In the genomic region with DNA sequence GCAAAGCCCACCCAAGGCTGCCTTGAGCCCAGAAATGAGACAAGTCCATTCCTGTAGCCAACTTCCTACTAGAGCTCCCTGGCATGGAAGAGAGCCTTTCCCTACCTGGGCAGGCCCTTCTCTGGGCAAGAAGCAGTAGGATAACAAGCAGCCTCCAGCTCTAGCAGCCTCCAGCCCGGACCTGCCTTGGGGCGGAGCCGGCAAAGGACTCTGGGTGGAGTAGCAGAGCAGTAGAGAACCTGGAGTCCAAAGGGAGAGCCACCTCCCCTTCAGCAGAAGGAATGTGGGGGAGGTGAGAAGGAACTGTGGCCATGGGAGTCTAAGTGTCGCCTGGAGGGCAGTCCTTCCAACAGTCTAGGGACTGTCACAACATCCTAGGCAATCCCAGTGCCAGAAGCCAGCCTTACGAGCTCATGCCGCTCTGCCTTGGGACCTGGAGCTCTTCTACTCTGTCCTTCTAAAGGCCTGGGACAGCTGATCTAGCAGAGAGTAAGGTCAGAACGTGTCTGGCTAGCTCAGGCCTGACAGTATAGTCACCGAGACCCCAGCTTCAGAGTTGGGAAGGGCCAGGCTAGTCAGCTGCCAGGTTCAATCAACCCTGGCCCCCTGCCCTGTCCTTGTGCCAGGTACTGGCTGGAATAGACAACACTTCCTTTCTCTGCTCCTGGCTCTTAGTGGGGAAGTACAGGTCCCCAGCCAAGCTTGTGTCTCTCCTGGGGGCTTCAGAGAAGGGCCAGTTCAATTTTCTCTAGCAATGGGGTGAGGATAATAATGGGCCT, we compare ENCODE assay signal across 8 mouse cellular contexts. TPM values are rescaled to one million over a fixed set of nuclear protein-coding genes. Genes with fewer than 3 reads are reported as not detected.
DNase-seq lines count a peak whose midpoint lies in the region; ATAC-seq lines count a peak whose summit lies in the region.

No protein-coding gene starts in this region.

- no peak overlapping the region for H3K9ac ChIP-seq in neural tube, embryonic 12.5 days
- peak overlapping the region; percentile 19; the same call in 1 of the 2 replicates for H3K9ac ChIP-seq in heart, embryonic 14.5 days (ENCODE audit: low read length)
- 0 out of 2 replicates have a peak overlapping the region, but pooled peaks have one; percentile 2 for H3K9ac ChIP-seq in midbrain, embryonic 12.5 days (replicated peaks)

- no peak overlapping the region for H3K4me3 ChIP-seq in neural tube, embryonic 12.5 days
- H3K4me3 ChIP-seq in heart, embryonic 14.5 days (ENCODE audit: control insufficient read depth in 1 of 2, insufficient read depth in 1 of 2, low read depth in 1 of 2, low read length in 2 of 2), result no peak overlapping the region
- no peak overlapping the region for H3K4me3 ChIP-seq in midbrain, embryonic 12.5 days

- peaks cover 90% of the 10 kb centered on the region for H3K4me1 ChIP-seq in neural tube, embryonic 12.5 days
- H3K4me1 ChIP-seq in heart, embryonic 14.5 days (ENCODE audit: control insufficient read depth in 2 of 2, insufficient read depth in 2 of 2, low read length in 2 of 2), result peaks cover 48 to 73% of the 10 kb centered on the region in 2 experiments
- peaks cover 84% of the 10 kb centered on the region for H3K4me1 ChIP-seq in midbrain, embryonic 12.5 days

- H3K27ac ChIP-seq in neural tube, embryonic 12.5 days, result 0 out of 2 replicates have a peak overlapping the region, but pooled peaks have one; percentile 20
- peak overlapping the region in 1 of 2 experiments; percentile 17; a peak in 1 of 4 replicates for H3K27ac ChIP-seq in heart, embryonic 14.5 days (replicated peaks in 1 of 2; ENCODE audit: control insufficient read depth in 1 of 2, insufficient read depth in 1 of 2, low read depth in 2 of 2, low read length in 2 of 2)
- H3K27ac ChIP-seq in midbrain, embryonic 12.5 days (replicated peaks), result no peak overlapping the region

- no peak for ATAC-seq in neural tube, embryonic 12.5 days (ENCODE audit: low FRiP score, low read depth)
- ATAC-seq in heart, embryonic 14.5 days (ENCODE audit: insufficient number of reproducible peaks, insufficient read depth, low FRiP score, low read depth), result no peak
- ATAC-seq in midbrain, embryonic 12.5 days (ENCODE audit: low FRiP score, low read depth), result no peak

- H3K27me3 ChIP-seq in neural tube, embryonic 12.5 days (replicated peaks), result no peaks in the 10 kb centered on the region
- H3K27me3 ChIP-seq in heart, embryonic 14.5 days (ENCODE audit: control insufficient read depth, insufficient read depth, low read length), result no peaks in the 10 kb centered on the region
- H3K27me3 ChIP-seq in midbrain, embryonic 12.5 days, result no peaks in the 10 kb centered on the region; the same call in 1 of the 2 replicates

- WGBS in neural tube, embryonic 12.5 days, result 55% methylated on average over 8 of the region's 8 CpGs
- 52% methylated on average over 8 of the region's 8 CpGs for WGBS in heart, embryonic 14.5 days
- WGBS in midbrain, embryonic 12.5 days, result 58% methylated on average over 8 of the region's 8 CpGs

- no peaks in the 10 kb centered on the region for H3K9me3 ChIP-seq in neural tube, embryonic 12.5 days
- no peaks in the 10 kb centered on the region for H3K9me3 ChIP-seq in heart, embryonic 14.5 days (ENCODE audit: control insufficient read depth, low read length)
- no peaks in the 10 kb centered on the region for H3K9me3 ChIP-seq in midbrain, embryonic 12.5 days

- H3K4me2 ChIP-seq in neural tube, embryonic 12.5 days (replicated peaks), result peak overlapping the region; percentile 27
- no peak overlapping the region for H3K4me2 ChIP-seq in heart, embryonic 14.5 days (ENCODE audit: low read length)
- H3K4me2 ChIP-seq in midbrain, embryonic 12.5 days (replicated peaks), result no peak overlapping the region

- intact Hi-C loops in left cerebral cortex, postnatal 36 days (cut with DNase I), result no loop called here

- peaks cover 52% of the 10 kb centered on the region for H3K36me3 ChIP-seq in neural tube, embryonic 12.5 days
- peaks cover 45% of the 10 kb centered on the region for H3K36me3 ChIP-seq in heart, embryonic 14.5 days (ENCODE audit: control insufficient read depth, insufficient read depth, low read length)
- H3K36me3 ChIP-seq in midbrain, embryonic 12.5 days, result peaks cover 49% of the 10 kb centered on the region

- DNase-seq in neural tube, embryonic 10.5 days (ENCODE audit: extremely low spot score, low spot score), result no peak
- DNase-seq in kidney, postnatal 14 days, result peak; percentile 84
- no peak for DNase-seq in frontal cortex, postnatal 25 days (ENCODE audit: low spot score in 2 of 2)
- no peak for DNase-seq in left cerebral cortex, postnatal 36 days (ENCODE audit: low spot score in 2 of 2)
- DNase-seq in embryo, embryonic 10 days (ENCODE audit: low spot score), result no peak

RNA-seq across cellular contexts. Expression of a gene that starts 4.7 kb away (rescaled TPM):
- polyA plus RNA-seq in neural tube, embryonic 12.5 days (2016; fragmentation: Nextera tagmentation; extraction: Ambion mirVana), result 149 and 165 TPM in 2 replicates
- 44.1 and 47.0 TPM in 2 replicates for polyA plus RNA-seq in heart, embryonic 14.5 days (2014; fragmentation: Nextera tagmentation; extraction: Ambion mirVana)
- polyA plus RNA-seq in midbrain, embryonic 12.5 days (2016; fragmentation: Nextera tagmentation; extraction: Ambion mirVana), result 155 and 160 TPM in 2 replicates
- 100 to 1,000 TPM; 126 to 150 TPM for total RNA-seq in left cerebral cortex, postnatal 36 days (2021)

RNA-seq across cellular contexts. Expression of a gene that starts 8.0 kb away (rescaled TPM):
- 0.89 and 1.6 TPM in 2 replicates for polyA plus RNA-seq in neural tube, embryonic 12.5 days (2016; fragmentation: Nextera tagmentation; extraction: Ambion mirVana)
- 0.84 and 1.4 TPM in 2 replicates for polyA plus RNA-seq in heart, embryonic 14.5 days (2014; fragmentation: Nextera tagmentation; extraction: Ambion mirVana)
- polyA plus RNA-seq in midbrain, embryonic 12.5 days (2016; fragmentation: Nextera tagmentation; extraction: Ambion mirVana), result 1.3 and 2.0 TPM in 2 replicates
- 1 to 10 TPM; 1.5 to 1.9 TPM for total RNA-seq in left cerebral cortex, postnatal 36 days (2021)

RNA-seq across cellular contexts. Expression of a gene that starts 10.5 kb away (rescaled TPM):
- 6.8 and 7.0 TPM in 2 replicates for polyA plus RNA-seq in neural tube, embryonic 12.5 days (2016; fragmentation: Nextera tagmentation; extraction: Ambion mirVana)
- 0.84 and 1.4 TPM in 2 replicates for polyA plus RNA-seq in heart, embryonic 14.5 days (2014; fragmentation: Nextera tagmentation; extraction: Ambion mirVana)
- polyA plus RNA-seq in midbrain, embryonic 12.5 days (2016; fragmentation: Nextera tagmentation; extraction: Ambion mirVana), result 7.6 and 8.1 TPM in 2 replicates
- 1 to 10 TPM; 4.0 to 5.8 TPM for total RNA-seq in left cerebral cortex, postnatal 36 days (2021)

RNA-seq across cellular contexts. Expression of a gene that starts 23.1 kb away (rescaled TPM):
- 1.7 and 2.0 TPM in 2 replicates for polyA plus RNA-seq in neural tube, embryonic 12.5 days (2016; fragmentation: Nextera tagmentation; extraction: Ambion mirVana)
- 6.1 and 6.5 TPM in 2 replicates for polyA plus RNA-seq in heart, embryonic 14.5 days (2014; fragmentation: Nextera tagmentation; extraction: Ambion mirVana)
- 2.0 and 2.1 TPM in 2 replicates for polyA plus RNA-seq in midbrain, embryonic 12.5 days (2016; fragmentation: Nextera tagmentation; extraction: Ambion mirVana)
- under 1 TPM; 0.37 to 0.45 TPM for total RNA-seq in left cerebral cortex, postnatal 36 days (2021)

RNA-seq across cellular contexts. Expression of a gene that starts 42.0 kb away (rescaled TPM):
- 27.3 and 29.0 TPM in 2 replicates for polyA plus RNA-seq in neural tube, embryonic 12.5 days (2016; fragmentation: Nextera tagmentation; extraction: Ambion mirVana)
- 13.5 and 15.3 TPM in 2 replicates for polyA plus RNA-seq in heart, embryonic 14.5 days (2014; fragmentation: Nextera tagmentation; extraction: Ambion mirVana)
- 29.7 and 31.9 TPM in 2 replicates for polyA plus RNA-seq in midbrain, embryonic 12.5 days (2016; fragmentation: Nextera tagmentation; extraction: Ambion mirVana)
- 10 to 100 TPM; 32.4 to 42.9 TPM for total RNA-seq in left cerebral cortex, postnatal 36 days (2021)
